Mouse (Mus musculus) liver, embryonic 13.5 days (tissue): ENCODE results near the gene Ybx2. TPM values are rescaled to one million over a fixed set of nuclear protein-coding genes. Genes with fewer than 3 reads are reported as not detected.
A peak's percentile ranks its signal among the peaks of the same experiment; 100 is the strongest.

Experiments
- ATAC-seq: fragments of 200-750 bp; cut with Nextera tagmentation; 2 replicates; pipeline ENCODE4 v1.8.0; 2017; ENCODE audit warnings: low read depth, mild to moderate bottlenecking, moderate number of reproducible peaks, moderate library complexity
- DNase-seq: peaks from one replicate; pipeline ENCODE4 v3.0.0; 2022
- H3K27ac ChIP-seq: fragments of 300-500 bp; sonication (generic); 2 replicates; pipeline ENCODE4 v1.5.1; 2015; ENCODE audit warnings: moderate library complexity, mild to moderate bottlenecking, inconsistent platforms
- H3K27me3 ChIP-seq: fragments of 300-500 bp; sonication (generic); 2 replicates; pipeline ENCODE4 v1.6.1; 2015; ENCODE audit warnings: mild to moderate bottlenecking, inconsistent platforms
- H3K36me3 ChIP-seq: fragments of 300-500 bp; sonication (generic); 2 replicates; pipeline ENCODE4 v1.6.1; 2015; ENCODE audit warnings: mild to moderate bottlenecking, inconsistent platforms
- H3K4me1 ChIP-seq: fragments of 300-500 bp; sonication (generic); replicated peaks from 2 replicates; pipeline ENCODE4 v1.6.1; 2015; ENCODE audit warnings: inconsistent platforms
- H3K4me2 ChIP-seq: fragments of 300-500 bp; sonication (generic); 2 replicates; pipeline ENCODE4 v1.6.1; 2015; ENCODE audit warnings: inconsistent platforms, mild to moderate bottlenecking, moderate library complexity
- H3K4me3 ChIP-seq: fragments of 300-500 bp; sonication (generic); replicated peaks from 2 replicates; pipeline ENCODE4 v1.5.1; 2015; ENCODE audit warnings: mild to moderate bottlenecking, inconsistent platforms
- H3K9ac ChIP-seq: fragments of 300-500 bp; sonication (generic); 2 replicates; pipeline ENCODE4 v1.6.1; 2015; ENCODE audit warnings: mild to moderate bottlenecking, inconsistent platforms
- H3K9me3 ChIP-seq: fragments of 300-500 bp; sonication (generic); replicated peaks from 2 replicates; pipeline ENCODE4 v1.6.1; 2016; ENCODE audit warnings: inconsistent platforms
- WGBS: fragments of 180-500 bp; shearing (Covaris S2); methylation state at CpG from one replicate; pipeline ENCODE4 v1.1.7; 2015; ENCODE audit not compliant: insufficient replicate concordance; 5-methylcytosine and 5-hydroxymethylcytosine counted together
- polyA plus RNA-seq: library from polyadenylated mRNA; unstranded; fragments of >200 nt; fragmentation: Nextera tagmentation; extraction: Ambion mirVana; gene quantifications from 2 replicates; pipeline ENCODE4 v1.2.1, GENCODE M21; 2015

Gene Ybx2
- polyA plus RNA-seq, 1 experiment from 2014 or later: 0.30 TPM

DNA sequence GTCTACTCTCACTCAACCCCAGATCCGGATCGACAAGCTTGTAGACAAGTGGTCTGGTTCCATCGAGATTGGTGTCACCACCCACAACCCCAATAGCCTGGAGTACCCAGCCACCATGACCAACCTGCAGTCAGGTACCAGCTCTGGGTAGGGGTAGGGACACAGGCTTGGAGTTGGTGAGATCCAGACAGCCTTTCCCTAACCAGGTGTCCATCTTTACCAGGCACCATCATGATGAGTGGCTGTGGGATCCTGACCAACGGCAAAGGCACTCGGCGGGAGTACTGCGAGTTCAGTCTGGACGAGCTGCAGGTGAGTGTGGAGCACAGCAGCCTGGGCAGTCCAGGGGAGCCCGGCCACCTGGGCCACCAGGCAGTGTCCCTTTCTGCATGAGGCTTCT is 31.3 kb upstream of the Ybx2 start:
- Histone ChIP-seq H3K4me1 (peaks cover 32% of the 10 kb centered on the region), H3K4me2 (no peak overlapping the region), H3K9ac (no peak overlapping the region), H3K9me3 (no peaks in the 10 kb centered on the region), H3K36me3 (peaks cover 65% of the 10 kb centered on the region), H3K27ac (no peak overlapping the region), H3K4me3 (no peak overlapping the region), H3K27me3 (no peaks in the 10 kb centered on the region; the same call in 1 of the 2 replicates)
- ATAC-seq (no peak), DNase-seq (no peak)
- 90% methylated on average over 9 of the region's 9 CpGs for WGBS

DNA sequence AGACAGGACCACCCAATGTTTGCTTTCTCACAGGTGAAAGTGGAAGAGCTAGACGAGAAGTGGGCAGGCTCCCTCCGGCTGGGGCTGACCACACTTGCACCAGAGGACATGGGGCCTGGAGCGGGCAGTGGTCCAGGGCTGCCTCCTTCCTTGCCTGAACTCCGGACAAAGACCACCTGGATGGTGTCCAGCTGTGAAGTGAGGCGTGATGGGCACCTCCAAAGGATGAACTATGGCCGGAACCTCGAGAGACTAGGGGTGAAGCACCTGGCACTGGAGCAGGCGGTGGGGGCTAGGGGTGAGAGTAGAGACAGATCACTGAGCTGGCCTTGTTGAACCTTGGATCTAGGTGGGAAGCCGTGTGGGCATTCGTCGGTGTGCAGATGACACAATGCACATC is 27.0 kb upstream of the Ybx2 start:
- Histone ChIP-seq H3K4me2 (no peak overlapping the region), H3K36me3 (peaks cover 98% of the 10 kb centered on the region), H3K9me3 (no peaks in the 10 kb centered on the region), H3K4me3 (no peak overlapping the region), H3K27me3 (no peaks in the 10 kb centered on the region), H3K9ac (no peak overlapping the region), H3K27ac (no peak overlapping the region), H3K4me1 (peaks cover 12% of the 10 kb centered on the region)
- ATAC-seq (no peak), DNase-seq (no peak)
- WGBS: 92% methylated on average over 11 of the region's 11 CpGs

DNA sequence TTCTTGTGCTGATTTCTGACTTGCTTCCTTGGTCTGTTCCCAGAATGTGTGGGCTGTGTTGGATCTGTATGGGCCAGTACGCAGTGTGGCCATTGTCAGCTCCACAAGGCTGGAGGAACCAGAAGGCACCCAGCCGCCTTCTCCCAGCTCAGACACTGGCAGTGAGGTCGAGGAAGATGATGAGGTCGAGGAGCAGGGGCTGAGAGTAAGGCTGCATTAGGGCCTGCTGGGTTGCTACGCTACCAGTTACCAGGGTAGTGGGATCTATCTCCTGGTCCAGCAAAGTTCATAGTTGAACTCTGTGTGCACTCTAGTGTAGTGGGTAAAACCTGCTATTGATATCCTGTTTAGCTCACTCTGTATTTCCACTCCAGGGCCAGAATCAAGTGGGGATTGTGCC is 26.4 kb upstream of the Ybx2 start:
- H3K36me3 ChIP-seq: peaks cover 93% of the 10 kb centered on the region
- H3K9ac ChIP-seq: no peak overlapping the region
- no peak overlapping the region for H3K27ac ChIP-seq
- H3K9me3 ChIP-seq: no peaks in the 10 kb centered on the region
- peaks cover 12% of the 10 kb centered on the region for H3K4me1 ChIP-seq
- ATAC-seq (no peak), DNase-seq (no peak)
- no peaks in the 10 kb centered on the region for H3K27me3 ChIP-seq
- no peak overlapping the region for H3K4me3 ChIP-seq
- H3K4me2 ChIP-seq: no peak overlapping the region
- 84% methylated on average over 5 of the region's 5 CpGs for WGBS

DNA sequence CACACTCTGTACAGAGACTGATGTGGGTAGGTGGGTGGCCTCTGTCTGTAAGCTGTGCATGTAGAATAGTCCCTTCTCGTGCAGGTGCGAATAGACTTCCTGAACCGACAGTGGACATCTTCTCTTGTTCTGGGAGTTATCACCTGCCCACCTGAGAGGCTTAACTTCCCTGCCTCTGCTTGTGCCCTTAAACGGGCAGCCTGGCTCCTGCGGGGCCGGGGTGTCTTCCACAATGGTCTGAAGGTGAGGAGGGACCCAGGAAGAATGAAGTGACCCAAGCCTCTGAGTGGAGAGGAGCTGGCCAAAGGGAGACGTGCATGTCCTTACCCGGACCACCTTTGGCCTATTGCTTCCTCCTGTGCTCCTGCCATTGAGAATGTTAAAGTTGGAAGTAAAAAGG is 25.4 kb upstream of the Ybx2 start:
- no peaks in the 10 kb centered on the region for H3K27me3 ChIP-seq
- no peak overlapping the region for H3K27ac ChIP-seq
- no peaks in the 10 kb centered on the region for H3K9me3 ChIP-seq
- ATAC-seq (no peak), DNase-seq (no peak)
- H3K4me1 ChIP-seq: peaks cover 18% of the 10 kb centered on the region
- no peak overlapping the region for H3K9ac ChIP-seq
- peaks cover 90% of the 10 kb centered on the region for H3K36me3 ChIP-seq
- 80% methylated on average over 8 of the region's 8 CpGs for WGBS
- no peak overlapping the region for H3K4me3 ChIP-seq
- H3K4me2 ChIP-seq: no peak overlapping the region

DNA sequence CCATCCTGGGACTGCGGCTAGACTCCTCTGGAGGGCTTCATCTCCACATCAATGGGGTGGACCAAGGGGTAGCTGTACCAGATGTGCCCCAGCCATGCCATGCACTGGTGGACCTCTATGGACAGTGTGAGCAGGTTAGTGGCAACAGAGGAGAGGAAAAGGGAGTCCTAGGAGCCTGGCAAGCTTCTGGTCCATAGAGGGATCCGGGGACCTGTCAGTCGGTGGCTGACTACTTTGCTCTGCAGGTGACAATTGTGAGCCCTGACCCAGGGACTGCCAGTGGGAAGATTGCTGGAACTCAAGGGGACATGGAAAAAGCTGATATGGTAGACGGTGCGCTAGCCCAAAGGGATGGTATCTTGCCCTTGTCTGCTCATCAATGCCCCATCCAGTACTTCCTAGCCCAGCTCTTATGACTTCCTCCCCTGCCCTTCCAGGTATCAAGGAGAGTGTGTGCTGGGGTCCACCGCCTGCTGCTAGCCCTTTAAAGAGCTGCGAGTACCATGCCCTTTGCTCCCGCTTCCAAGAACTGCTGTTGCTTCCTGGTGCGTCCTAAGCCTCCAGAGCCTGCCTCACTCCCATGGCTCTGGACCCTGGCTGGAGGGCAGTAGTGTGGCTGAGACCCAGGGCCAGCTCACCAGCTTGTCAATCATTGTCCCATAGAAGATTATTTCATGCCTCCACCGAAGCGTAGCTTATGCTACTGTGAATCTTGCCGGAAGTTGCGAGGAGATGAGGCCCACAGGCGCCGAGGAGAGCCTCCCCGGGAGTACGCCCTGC is 24.6 kb upstream of the Ybx2 start:
- no peak overlapping the region for H3K9ac ChIP-seq
- WGBS: 85% methylated on average over 17 of the region's 17 CpGs
- DNase-seq (no peak), ATAC-seq (no peak)
- no peaks in the 10 kb centered on the region for H3K27me3 ChIP-seq
- no peak overlapping the region for H3K4me3 ChIP-seq
- H3K4me1 ChIP-seq: peaks cover 26% of the 10 kb centered on the region
- H3K4me2 ChIP-seq: no peak overlapping the region
- H3K9me3 ChIP-seq: no peaks in the 10 kb centered on the region
- H3K27ac ChIP-seq: peak overlapping the region; percentile 26; the same call in 1 of the 2 replicates
- peaks cover 90% of the 10 kb centered on the region for H3K36me3 ChIP-seq

DNA sequence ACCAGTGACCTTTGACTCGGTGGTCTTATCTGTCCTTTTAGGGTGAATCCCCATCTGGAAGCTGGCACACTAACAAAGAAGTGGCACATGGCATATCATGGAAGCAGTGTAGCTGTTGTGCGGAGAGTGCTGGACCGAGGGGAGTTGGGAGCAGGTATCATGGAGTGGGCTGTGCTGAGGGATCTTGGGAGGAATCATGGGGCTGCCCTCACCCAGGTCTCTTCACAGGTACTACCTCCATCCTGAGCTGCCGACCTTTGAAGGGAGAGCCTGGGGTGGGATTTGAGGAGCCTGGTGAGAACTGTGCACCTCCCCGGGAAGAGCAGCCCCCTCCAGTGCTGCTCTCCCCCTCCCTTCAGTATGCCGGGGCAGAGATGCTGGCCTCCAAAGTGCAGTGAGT is 23.9 kb upstream of the Ybx2 start:
- peaks cover 90% of the 10 kb centered on the region for H3K36me3 ChIP-seq
- H3K4me3 ChIP-seq: no peak overlapping the region
- no peaks in the 10 kb centered on the region for H3K27me3 ChIP-seq
- H3K9me3 ChIP-seq: no peaks in the 10 kb centered on the region
- H3K4me1 ChIP-seq: peaks cover 34% of the 10 kb centered on the region
- no peak overlapping the region for H3K4me2 ChIP-seq
- DNase-seq: no peak
- H3K27ac ChIP-seq: no peak overlapping the region
- WGBS: 83% methylated on average over 6 of the region's 6 CpGs
- H3K9ac ChIP-seq: no peak overlapping the region
- ATAC-seq: no peak

DNA sequence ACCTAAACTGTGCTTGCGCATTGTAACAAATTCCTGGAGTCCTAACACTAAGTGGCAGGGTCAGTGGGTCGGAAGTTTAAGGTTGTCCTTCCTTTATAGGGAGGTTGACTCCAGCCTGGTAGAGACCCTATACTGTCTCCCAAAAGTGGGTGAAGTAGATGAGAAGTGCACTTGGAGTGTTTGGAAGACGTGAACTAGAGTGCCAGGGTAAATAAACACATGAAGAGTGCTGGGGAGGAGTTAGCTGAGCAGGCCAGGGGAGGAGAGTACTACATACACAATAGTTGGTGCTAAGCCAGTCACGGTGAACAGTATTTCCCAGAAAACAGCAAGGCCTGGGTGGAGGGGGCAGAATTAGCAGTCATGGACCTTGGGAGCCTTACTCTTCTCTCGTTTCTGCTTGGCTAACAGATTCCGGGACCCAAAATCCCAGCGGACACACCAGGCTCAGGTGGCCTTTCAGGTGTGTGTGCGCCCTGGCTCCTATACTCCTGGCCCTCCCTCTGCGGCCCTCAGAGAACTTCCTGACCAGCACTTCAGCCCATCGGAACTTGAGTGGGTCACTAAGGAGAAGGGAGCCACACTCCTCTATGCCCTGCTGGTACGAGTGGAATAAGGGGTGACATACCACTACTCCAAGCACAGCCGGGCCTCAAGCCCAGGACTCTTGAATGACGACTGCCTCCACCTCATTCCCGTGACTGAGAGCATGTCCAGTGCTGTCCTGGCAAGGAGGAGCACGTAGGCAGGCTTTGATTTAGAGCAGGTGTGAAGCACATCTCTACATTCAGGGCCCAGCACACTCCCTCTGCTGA is 22.7 kb upstream of the Ybx2 start:
- ATAC-seq (no peak), DNase-seq (no peak)
- peak overlapping the region; percentile 99 for H3K27ac ChIP-seq

DNA sequence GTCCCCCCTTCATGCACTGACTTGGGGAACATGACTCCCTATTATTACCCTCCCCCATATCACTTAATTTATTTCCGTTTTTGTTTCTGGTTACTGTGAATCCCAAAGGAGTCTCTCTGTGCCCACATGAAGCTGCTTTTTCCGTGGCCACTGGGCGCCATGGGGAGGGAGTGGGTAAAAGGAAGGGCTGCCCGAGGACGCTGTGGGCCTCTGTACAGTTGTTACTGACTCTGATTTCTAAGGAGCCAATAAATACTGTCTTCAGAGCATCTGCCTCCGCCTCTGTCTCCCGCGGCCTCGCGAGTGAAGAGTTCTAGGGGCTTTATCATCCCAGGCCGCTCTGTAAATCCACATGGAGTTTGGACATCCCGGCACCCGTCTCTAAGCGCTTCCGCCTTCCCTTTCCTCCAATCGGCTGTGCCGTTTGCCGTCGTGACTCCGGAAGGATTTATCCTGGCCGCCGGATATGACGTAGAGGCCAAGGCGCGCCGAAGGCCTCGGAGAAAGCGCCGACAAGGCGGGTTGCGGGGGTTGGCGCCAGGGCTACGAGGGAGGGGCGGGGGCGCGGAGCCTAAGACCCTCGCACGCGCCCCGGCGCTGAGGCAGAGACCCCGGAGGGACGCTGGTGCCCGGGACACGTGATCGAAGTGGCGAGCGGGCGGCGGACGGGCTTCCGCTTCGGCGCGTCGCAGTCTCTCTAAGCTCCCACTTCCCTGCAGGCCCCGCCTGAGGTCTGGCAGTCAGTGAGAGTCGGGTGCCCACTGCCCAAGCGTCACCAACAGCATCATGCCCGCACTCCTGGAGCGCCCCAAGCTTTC is 21.8 kb upstream of the Ybx2 start, which contains the start of gene Gps2:
Gene Gps2 (plus strand): TSS at position 335 of the 818 bp plus-strand sequence.
- WGBS: under 1% methylated on average over 61 of the region's 61 CpGs
- H3K9me3 ChIP-seq: no peaks in the 10 kb centered on the region
- peak within 1 kb of the TSS; percentile 99 for H3K9ac ChIP-seq
- peak within 1 kb of the TSS; percentile 98 for H3K4me2 ChIP-seq
- ATAC-seq: peak; percentile 64
- peaks cover 54% of the 10 kb centered on the region for H3K4me1 ChIP-seq
- peak within 1 kb of the TSS; percentile 99 for H3K27ac ChIP-seq
- DNase-seq: peak; percentile 85
- H3K27me3 ChIP-seq: no peaks in the 10 kb centered on the region
- H3K36me3 ChIP-seq: peaks cover 90% of the 10 kb centered on the region
- peak within 1 kb of the TSS; percentile 91 for H3K4me3 ChIP-seq

More for the DNA sequence above, 22.7 kb upstream of the Ybx2 start:
- WGBS: 75% methylated on average over 15 of the region's 15 CpGs
- Histone ChIP-seq H3K9me3 (no peaks in the 10 kb centered on the region), H3K4me1 (peaks cover 46% of the 10 kb centered on the region), H3K9ac (peak overlapping the region; percentile 99), H3K27me3 (no peaks in the 10 kb centered on the region), H3K36me3 (peaks cover 90% of the 10 kb centered on the region), H3K4me3 (peak overlapping the region; percentile 91), H3K4me2 (peak overlapping the region; percentile 98)

DNA sequence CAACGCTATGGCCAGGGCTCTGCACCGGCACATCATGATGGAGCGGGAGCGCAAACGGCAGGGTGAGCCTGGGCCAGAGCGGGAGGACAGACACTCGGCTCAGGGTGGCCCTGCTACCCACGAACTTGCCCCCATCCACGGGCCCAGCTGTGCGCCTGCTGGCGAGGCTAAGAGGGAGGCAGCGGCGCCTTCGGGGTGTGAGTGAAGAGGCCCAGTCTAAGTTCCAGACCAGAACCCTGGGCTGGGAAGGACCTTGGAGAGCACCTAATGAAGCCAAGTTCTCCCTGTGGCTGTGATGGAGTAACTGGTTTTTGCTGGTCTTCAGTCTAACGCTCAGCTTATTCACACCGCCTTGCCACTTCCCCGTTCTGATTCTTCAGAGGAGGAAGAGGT is 21.2 kb upstream of the Ybx2 start:
- no peaks in the 10 kb centered on the region for H3K9me3 ChIP-seq
- DNase-seq: no peak
- H3K9ac ChIP-seq: peak overlapping the region; percentile 99
- H3K27ac ChIP-seq: peak overlapping the region; percentile 99
- no peak; the same call in 1 of the 2 replicates for ATAC-seq
- H3K27me3 ChIP-seq: no peaks in the 10 kb centered on the region
- whole genome bisulfite sequencing: 1% methylated on average over 17 of the region's 17 CpGs
- peak overlapping the region; percentile 98 for H3K4me2 ChIP-seq
- H3K36me3 ChIP-seq: peaks cover 90% of the 10 kb centered on the region
- peak overlapping the region; percentile 91 for H3K4me3 ChIP-seq
- H3K4me1 ChIP-seq: peaks cover 60% of the 10 kb centered on the region

DNA sequence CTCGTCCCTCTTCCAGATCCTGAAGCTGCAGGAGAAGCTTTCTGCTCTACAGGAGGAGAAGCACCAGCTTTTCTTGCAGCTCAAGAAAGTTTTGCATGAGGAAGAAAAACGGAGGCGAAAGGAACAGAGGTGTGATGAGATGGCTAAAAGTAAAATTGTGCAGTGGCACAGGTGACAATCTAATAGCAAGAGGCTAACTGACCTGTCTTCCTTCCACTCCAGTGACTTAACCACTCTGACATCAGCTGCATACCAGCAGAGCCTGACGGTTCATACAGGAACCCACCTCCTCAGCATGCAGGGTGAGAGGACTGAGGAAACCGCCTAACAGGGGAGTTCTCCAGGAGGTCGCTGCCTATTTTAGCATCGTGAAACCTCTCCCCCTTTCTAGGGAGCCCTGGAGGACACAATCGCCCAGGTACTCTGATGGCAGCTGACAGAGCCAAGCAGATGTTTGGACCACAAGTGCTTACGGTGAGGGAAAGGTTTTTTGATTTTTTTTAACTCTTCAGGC is 20.6 kb upstream of the Ybx2 start:
- Histone ChIP-seq H3K4me3 (peak overlapping the region; percentile 91), H3K36me3 (peaks cover 85% of the 10 kb centered on the region), H3K4me2 (peak overlapping the region; percentile 98), H3K9ac (peak overlapping the region; percentile 99), H3K27me3 (no peaks in the 10 kb centered on the region), H3K27ac (peak overlapping the region; percentile 99), H3K4me1 (peaks cover 62% of the 10 kb centered on the region), H3K9me3 (no peaks in the 10 kb centered on the region)
- no peak for ATAC-seq
- 20% methylated on average over 9 of the region's 9 CpGs for WGBS
- DNase-seq: no peak
